Mouse (Mus musculus): ENCODE results near the gene Mei1. TPM values are rescaled to one million over a fixed set of nuclear protein-coding genes. Genes with fewer than 3 reads are reported as not detected.
A peak's percentile ranks its signal among the peaks of the same experiment; 100 is the strongest.

The Mei1 gene
- total and polyA plus RNA-seq, 3 experiments = 0.04 TPM; not detected in 2

DNA sequence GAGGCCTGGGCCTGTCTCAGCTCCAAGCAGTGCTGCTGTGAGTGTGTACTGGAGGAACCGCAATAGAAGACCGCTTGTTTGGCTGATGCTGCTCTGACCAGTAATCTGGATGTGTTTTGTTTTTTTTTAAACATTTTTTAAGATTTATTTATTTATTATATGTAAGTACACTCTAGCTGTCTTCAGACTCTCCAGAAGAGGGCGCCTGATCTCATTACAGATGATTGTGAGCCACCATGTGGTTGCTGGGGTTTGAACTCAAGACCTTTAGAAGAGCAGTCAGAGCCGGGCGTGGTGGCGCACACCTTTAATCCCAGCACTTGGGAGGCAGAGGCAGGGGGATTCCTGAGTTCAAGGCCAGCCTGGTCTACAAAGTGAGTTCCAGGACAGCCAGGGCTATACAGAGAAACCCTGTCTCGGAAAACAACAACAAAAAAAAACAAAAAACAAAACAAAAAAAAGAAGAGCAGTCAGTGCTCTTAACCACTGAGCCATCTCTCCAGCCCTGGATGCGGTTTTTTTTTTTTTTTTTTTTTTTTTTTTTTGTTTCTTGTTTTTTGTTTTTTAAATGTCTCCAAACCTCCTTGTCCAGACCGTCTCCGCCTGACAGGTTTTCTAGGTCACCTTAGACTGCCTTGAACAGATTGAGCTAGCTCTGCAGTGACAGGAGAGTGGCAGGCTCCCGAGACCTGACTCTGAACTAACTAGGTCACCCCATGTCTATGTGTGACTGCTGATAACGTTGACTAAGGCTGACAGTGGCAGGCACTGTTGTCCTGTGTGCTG is 33.7 kb upstream of the Mei1 start:
- no peak for TF ChIP-seq PAX5 (IDR thresholded peaks at IDR 0.05; ENCODE audit: low read length)
- TF ChIP-seq POLR2AphosphoS2 (IDR thresholded peaks at IDR 0.05; ENCODE audit: low read depth, low read length) = no peak
- peak; percentile 44; the same call in 1 of the 2 replicates for TF ChIP-seq MYC (IDR thresholded peaks at IDR 0.05; ENCODE audit: low read depth, low read length)
- peak; percentile 14 to 62; a peak in 2 of 4 replicates for TF ChIP-seq CTCF (conservative IDR thresholded peaks at IDR 0.05 in 1 of 2, IDR thresholded peaks at IDR 0.05 in 1 of 2; ENCODE audit: low read depth in 2 of 2, low read length in 2 of 2)
- 0 out of 2 replicates have a peak, but pooled peaks have one; percentile 27 for TF ChIP-seq ZNF384 (IDR thresholded peaks at IDR 0.05; ENCODE audit: low read depth, low read length)
- peak; percentile 25; the same call in 1 of the 2 replicates for TF ChIP-seq SMC3 (IDR thresholded peaks at IDR 0.05; ENCODE audit: low read depth, low read length)
- H3K4me3 ChIP-seq (replicated peaks in 1 of 3; ENCODE audit: low read depth in 2 of 3, low read length in 2 of 3, poor library complexity in 1 of 3) = no peak overlapping the region
- peaks cover 3% of the 10 kb centered on the region; the same call in 1 of the 2 replicates for H3K79me2 ChIP-seq (replicated peaks; ENCODE audit: control insufficient read depth, extremely low read depth, insufficient read depth, poor library complexity, severe bottlenecking)
- H3K27ac ChIP-seq (ENCODE audit: insufficient read depth, low read depth) = no peak overlapping the region
- H3K27me3 ChIP-seq (replicated peaks) = no peaks in the 10 kb centered on the region
- peaks cover 0 to 10% of the 10 kb centered on the region in 2 experiments; a peak in 2 of 4 replicates for H3K4me1 ChIP-seq (ENCODE audit: control insufficient read depth in 1 of 2, insufficient read depth in 2 of 2)
- H3K36me3 ChIP-seq (replicated peaks in 1 of 2; ENCODE audit: control insufficient read depth in 1 of 2, insufficient read depth in 1 of 2, low read length in 1 of 2) = peaks cover 61 to 89% of the 10 kb centered on the region in 2 experiments
- H3K4me2 ChIP-seq (ENCODE audit: insufficient read depth, low read depth, poor library complexity, severe bottlenecking) = no peak overlapping the region
- no peak overlapping the region for H3K9ac ChIP-seq (ENCODE audit: insufficient read depth, low read depth)
- no peaks in the 10 kb centered on the region for H3K9me3 ChIP-seq (replicated peaks; ENCODE audit: low read length)
- dilution Hi-C loops (cut with MboI; ENCODE audit: extremely low pct_ligation_motif_present, extremely low pct_unique_long_range_greater_than_20kb, low sequenced_read_pairs) (no loop called here), in situ Hi-C loops (cut with MboI; ENCODE audit: low pct_ligation_motif_present, low pct_unique_long_range_greater_than_20kb, low sequenced_read_pairs) (no loop called here)
- peak; percentile 57 for DNase-seq (ENCODE audit: extremely low read depth)

- no peak overlapping the region for H3K27ac ChIP-seq (ENCODE audit: insufficient read depth, low read depth)
- H3K4me3 ChIP-seq (replicated peaks in 1 of 3; ENCODE audit: low read depth in 2 of 3, low read length in 2 of 3, poor library complexity in 1 of 3) = no peak overlapping the region
- TF ChIP-seq MAFK (IDR thresholded peaks at IDR 0.05; ENCODE audit: insufficient replicate concordance, low read length) (no peak), JUN (IDR thresholded peaks at IDR 0.05; ENCODE audit: insufficient read depth, low read depth, low read length) (no peak), ZMIZ1 (IDR thresholded peaks at IDR 0.05; ENCODE audit: low read depth, low read length) (peak; percentile 75; the same call in 1 of the 2 replicates), CHD2 (IDR thresholded peaks at IDR 0.05; ENCODE audit: low read length) (no peak), RAD21 (IDR thresholded peaks at IDR 0.05; ENCODE audit: low read depth, low read length) (peak; percentile 58), MAZ (IDR thresholded peaks at IDR 0.05; ENCODE audit: low read depth, low read length) (no peak), IRF4 (IDR thresholded peaks at IDR 0.05; ENCODE audit: low read depth, low read length) (no peak), SMC3 (IDR thresholded peaks at IDR 0.05; ENCODE audit: low read depth, low read length) (peak; percentile 51), ELF1 (IDR thresholded peaks at IDR 0.05; ENCODE audit: low read depth, low read length) (no peak), MYC (IDR thresholded peaks at IDR 0.05; ENCODE audit: low read depth, low read length) (peak; percentile 49; the same call in 1 of the 2 replicates), ZKSCAN1 (IDR thresholded peaks at IDR 0.05; ENCODE audit: borderline replicate concordance, low read depth, low read length) (no peak), MEF2A (IDR thresholded peaks at IDR 0.05; ENCODE audit: borderline replicate concordance, low read depth, low read length) (no peak), CTCF (conservative IDR thresholded peaks at IDR 0.05 in 1 of 2, IDR thresholded peaks at IDR 0.05 in 1 of 2; ENCODE audit: low read depth in 2 of 2, low read length in 2 of 2) (peak; percentile 77 to 84), UBTF (IDR thresholded peaks at IDR 0.05; ENCODE audit: low read depth, low read length) (no peak), SIN3A (IDR thresholded peaks at IDR 0.05; ENCODE audit: low read length) (no peak), POLR2AphosphoS2 (IDR thresholded peaks at IDR 0.05; ENCODE audit: low read depth, low read length) (peak; percentile 81; the same call in 1 of the 2 replicates), TCF12 (IDR thresholded peaks at IDR 0.05; ENCODE audit: low read depth, low read length) (no peak), NELFE (IDR thresholded peaks at IDR 0.05; ENCODE audit: low read depth, low read length) (0 out of 2 replicates have a peak, but pooled peaks have one; percentile 17), BHLHE40 (IDR thresholded peaks at IDR 0.05; ENCODE audit: low read depth, low read length) (no peak), GABPA (IDR thresholded peaks at IDR 0.05; ENCODE audit: insufficient replicate concordance, low read depth, low read length) (no peak)
- in situ Hi-C loops (cut with MboI; ENCODE audit: low pct_ligation_motif_present, low pct_unique_long_range_greater_than_20kb, low sequenced_read_pairs) = no loop called here
- peaks cover 60 to 76% of the 10 kb centered on the region in 2 experiments for H3K36me3 ChIP-seq (replicated peaks in 1 of 2; ENCODE audit: control insufficient read depth in 1 of 2, insufficient read depth in 1 of 2, low read length in 1 of 2)
- no peaks in the 10 kb centered on the region for H3K27me3 ChIP-seq (replicated peaks)
- no peak overlapping the region for H3K9ac ChIP-seq (ENCODE audit: insufficient read depth, low read depth)
- no peaks in the 10 kb centered on the region for H3K9me3 ChIP-seq (replicated peaks; ENCODE audit: low read length)
- peak; percentile 59 for DNase-seq (ENCODE audit: extremely low read depth)
- H3K4me1 ChIP-seq (ENCODE audit: control insufficient read depth in 1 of 2, insufficient read depth in 2 of 2) = peaks cover 2 to 17% of the 10 kb centered on the region in 2 experiments; a peak in 3 of 4 replicates
- dilution Hi-C loops (cut with MboI; ENCODE audit: extremely low pct_ligation_motif_present, extremely low pct_unique_long_range_greater_than_20kb, low sequenced_read_pairs) = no loop called here
- H3K79me2 ChIP-seq (replicated peaks; ENCODE audit: control insufficient read depth, extremely low read depth, insufficient read depth, poor library complexity, severe bottlenecking) = peaks cover 37% of the 10 kb centered on the region
- H3K4me2 ChIP-seq (ENCODE audit: insufficient read depth, low read depth, poor library complexity, severe bottlenecking) = no peak overlapping the region
These were observed 29.1 kb upstream of the Mei1 start for GRCm38 (mm10) chr15:82040650-82041049.
